Mouse (Mus musculus): ENCODE measurements around the gene Mphosph10.

DNA sequence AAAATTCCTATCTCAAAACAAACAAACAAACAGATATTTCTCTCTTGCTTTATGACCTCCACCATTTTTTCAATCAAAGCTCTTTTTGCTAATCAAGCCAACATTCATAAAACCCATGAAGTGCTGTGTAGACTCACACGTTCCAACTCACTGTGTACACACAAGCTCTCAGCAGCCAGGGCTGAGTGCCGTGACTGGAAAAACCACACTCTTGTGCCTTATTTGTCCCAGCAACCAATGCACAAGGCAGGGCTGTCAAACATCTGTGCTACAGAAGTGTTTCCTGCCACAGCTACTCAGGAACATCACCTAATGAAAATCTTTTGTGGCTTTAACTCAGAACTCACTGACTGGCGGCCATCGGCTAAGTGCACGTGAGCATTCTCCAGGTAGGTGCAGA is 26.2 kb downstream of the Mphosph10 start:
- TF ChIP-seq CTCF (IDR thresholded peaks at IDR 0.05; ENCODE audit: low read depth) (no peak), EP300 (IDR thresholded peaks at IDR 0.05; ENCODE audit: low read depth) (no peak)
